Mouse (Mus musculus) bone marrow, adult 2 months (tissue): ENCODE results near the gene P2ry12. TPM values are rescaled to one million over a fixed set of nuclear protein-coding genes. Genes with fewer than 3 reads are reported as not detected.

ENCODE experiments used
- H3K27ac ChIP-seq: fragments of 200-500 bp; 2 replicates; pipeline ENCODE4 v1.5.1; 2012; ENCODE audit warnings: low read depth, mild to moderate bottlenecking, control low read depth, inconsistent platforms, low read length; ENCODE audit not compliant: control insufficient read depth, poor library complexity, insufficient read depth
- H3K4me1 ChIP-seq: fragments of 200-500 bp; 2 replicates; pipeline ENCODE4 v1.6.1; 2011; ENCODE audit warnings: low read length; ENCODE audit not compliant: control insufficient read depth, insufficient read depth
- H3K4me3 ChIP-seq: fragments of 200-500 bp; replicated peaks from 2 replicates; pipeline ENCODE3; 2011; ENCODE audit warnings: mild to moderate bottlenecking, low read depth, low read length, control low read depth; ENCODE audit not compliant: control insufficient read depth
- CTCF ChIP-seq: fragments of 200-500 bp; IDR thresholded peaks from 2 replicates; pipeline ENCODE4 v1.5.1; 2011; ENCODE audit warnings: low read length, control low read depth; ENCODE audit not compliant: control insufficient read depth, insufficient read depth
- POLR2A ChIP-seq: fragments of 200-500 bp; IDR thresholded peaks from 2 replicates; pipeline ENCODE4 v1.6.1; 2011; ENCODE audit warnings: low read depth, mild to moderate bottlenecking, control low read depth, low read length, borderline replicate concordance; ENCODE audit not compliant: control insufficient read depth
- WGBS: fragments of 180-500 bp; shearing (Covaris S2); methylation state at CpG from one replicate; pipeline ENCODE4 v1.1.7; 2018; 5-methylcytosine and 5-hydroxymethylcytosine counted together
- polyA plus RNA-seq: library from polyadenylated mRNA; stranded (reverse); fragments of >200 nt; gene quantifications from 2 replicates; pipeline ENCODE4 v1.2.4, GENCODE M21; 2011; ENCODE audit warnings: low replicate concordance; ENCODE audit not compliant: missing spikeins, insufficient read depth, insufficient read length

Gene P2ry12
- polyA plus RNA-seq, 1 experiment, result 6.3 TPM

DNA sequence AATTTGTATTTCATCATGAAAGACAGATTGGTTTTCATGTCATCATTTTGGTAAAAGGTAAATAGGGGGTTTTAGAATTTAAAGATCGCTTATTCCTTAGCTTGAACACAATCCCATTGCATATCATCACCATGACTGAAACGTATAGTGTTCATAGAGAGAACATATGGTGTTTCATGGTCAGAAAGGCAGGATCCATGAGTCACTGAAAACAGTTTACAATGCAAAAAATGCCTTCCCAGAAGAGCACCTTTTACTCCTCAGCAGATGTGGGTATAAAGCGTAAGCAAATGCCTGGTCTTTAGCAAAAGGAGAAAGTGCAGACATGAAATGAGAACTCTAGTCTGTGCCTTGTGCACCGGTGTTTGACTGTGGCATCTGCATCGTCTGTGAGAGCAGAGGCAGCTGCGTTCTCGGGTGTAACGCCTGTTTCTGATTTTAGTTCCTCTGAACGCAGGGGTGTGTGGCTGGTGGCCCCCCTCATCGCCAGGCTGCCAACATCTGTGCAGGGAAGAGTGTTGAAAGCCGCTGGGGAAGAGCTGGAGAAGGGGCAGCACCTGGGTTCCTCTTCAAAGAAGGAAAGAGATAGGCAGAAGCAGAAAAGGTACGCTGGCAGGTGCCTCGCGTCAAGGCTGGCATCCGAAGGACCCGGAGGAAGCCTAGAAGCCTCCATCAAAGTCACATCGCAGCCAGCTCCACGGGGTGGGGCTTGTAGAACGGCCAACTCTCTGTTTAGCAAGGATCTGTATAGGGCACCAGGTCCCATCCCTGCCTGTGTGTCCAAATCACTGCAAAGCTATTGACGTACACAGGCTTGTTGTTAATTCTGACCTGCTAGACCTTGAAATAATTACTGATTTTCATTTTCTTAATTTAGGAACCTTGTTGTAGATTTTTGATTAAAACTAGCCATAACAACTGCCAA is 4.7 kb downstream of the P2ry12 start:
- WGBS, result 40% methylated on average over 20 of the region's 20 CpGs
- no peak for TF ChIP-seq POLR2A
- Histone ChIP-seq H3K4me3 (peak overlapping the region; percentile 1), H3K27ac (no peak overlapping the region; the same call in 1 of the 2 replicates), H3K4me1 (peaks cover 7% of the 10 kb centered on the region)

- 93% methylated on average over 1 of the region's 1 CpGs for WGBS
- no peak for TF ChIP-seq POLR2A
- TF ChIP-seq CTCF, result no peak
- H3K4me3 ChIP-seq, result no peak overlapping the region
Observed at GRCm38 (mm10) chr3:59250454-59250853, 12.2 kb downstream of the P2ry12 start.

DNA sequence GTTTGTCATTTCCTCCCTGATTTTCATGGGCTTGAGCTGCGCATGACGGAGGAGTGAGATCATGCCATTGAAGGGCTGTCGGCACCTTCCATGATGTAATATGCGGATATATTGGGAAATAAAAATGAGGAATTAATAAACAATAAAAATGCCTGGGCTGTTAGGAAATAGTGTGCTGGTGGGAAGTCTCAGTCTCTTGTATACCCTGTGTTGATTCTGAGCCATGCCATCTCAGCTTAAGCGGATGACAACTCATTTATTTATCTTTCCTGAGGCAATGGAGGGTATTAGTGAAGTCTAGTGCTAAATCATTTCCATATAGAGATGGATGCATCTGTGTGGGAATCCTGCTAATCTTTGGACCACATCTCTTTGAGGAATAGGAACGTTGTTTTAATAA is 14.6 kb downstream of the P2ry12 start:
- Histone ChIP-seq H3K4me1 (no peaks in the 10 kb centered on the region), H3K4me3 (no peak overlapping the region), H3K27ac (no peak overlapping the region)
- WGBS, result 78% methylated on average over 6 of the region's 6 CpGs
- TF ChIP-seq CTCF (no peak), POLR2A (no peak)

More at GRCm38 (mm10) chr3:59250454-59250853, 12.2 kb downstream of the P2ry12 start:
- no peaks in the 10 kb centered on the region for H3K4me1 ChIP-seq
- H3K27ac ChIP-seq, result no peak overlapping the region

DNA sequence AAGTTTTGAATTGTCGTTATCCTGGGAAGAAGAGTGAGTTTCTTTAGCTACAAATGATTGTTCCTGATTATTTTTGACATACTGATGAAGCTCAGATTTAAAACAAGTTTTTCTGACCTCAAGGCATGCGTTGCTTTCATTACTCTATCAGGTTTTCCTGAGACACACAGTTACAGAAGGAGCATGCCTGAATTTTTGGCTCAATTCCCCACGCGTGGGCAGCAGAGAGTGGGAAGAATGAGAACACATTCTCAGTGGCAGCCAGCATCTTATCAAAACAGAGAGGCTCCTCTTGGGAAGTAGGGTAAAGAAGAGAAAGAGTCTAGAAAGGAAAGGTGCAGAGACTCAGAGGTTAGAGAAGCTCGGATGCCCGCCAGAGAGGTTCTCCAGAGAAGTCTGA is 19.3 kb downstream of the P2ry12 start:
- no peak for TF ChIP-seq CTCF
- no peak for TF ChIP-seq POLR2A
- Histone ChIP-seq H3K27ac (no peak overlapping the region), H3K4me1 (no peaks in the 10 kb centered on the region), H3K4me3 (no peak overlapping the region)
- 81% methylated on average over 6 of the region's 6 CpGs for WGBS

- Histone ChIP-seq H3K27ac (no peak overlapping the region), H3K4me1 (no peaks in the 10 kb centered on the region; the same call in 1 of the 2 replicates), H3K4me3 (no peak overlapping the region)
- WGBS, result 8% methylated on average over 5 of the region's 5 CpGs
- TF ChIP-seq POLR2A, result no peak
- TF ChIP-seq CTCF, result no peak
Observed at GRCm38 (mm10) chr3:59234878-59235277, 27.8 kb downstream of the P2ry12 start.

DNA sequence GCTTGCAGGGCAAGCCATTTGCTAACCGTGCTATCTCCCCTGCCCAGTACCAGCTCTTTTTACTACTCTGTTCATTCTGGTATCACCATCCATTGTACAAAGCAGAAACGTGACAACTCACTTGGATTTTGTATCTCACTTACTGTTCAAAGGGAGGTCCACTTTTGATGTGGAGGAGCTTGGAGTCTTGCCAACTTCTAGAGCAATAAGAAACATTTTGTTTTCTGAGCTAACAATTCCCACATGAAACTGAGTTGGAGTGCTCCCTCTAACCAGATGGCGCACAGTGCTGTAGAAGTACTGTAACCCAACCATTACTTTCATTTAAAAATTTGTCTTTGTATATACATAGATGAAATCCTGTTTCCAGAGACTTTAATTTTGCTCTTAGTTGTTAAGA is 31.8 kb downstream of the P2ry12 start:
- no peak for TF ChIP-seq CTCF
- no peak for TF ChIP-seq POLR2A
- Histone ChIP-seq H3K4me1 (peaks cover 3% of the 10 kb centered on the region; the same call in 1 of the 2 replicates), H3K4me3 (no peak overlapping the region), H3K27ac (no peak overlapping the region)
- 84% methylated on average over 3 of the region's 3 CpGs for WGBS

GRCm38 (mm10) chr3:59228730-59229551 is 33.7 kb downstream of the P2ry12 start:
- H3K4me3 ChIP-seq, result no peak overlapping the region
- peak overlapping the region; percentile 66 for H3K27ac ChIP-seq
- peaks cover 5% of the 10 kb centered on the region; the same call in 1 of the 2 replicates for H3K4me1 ChIP-seq
- TF ChIP-seq CTCF, result no peak
- TF ChIP-seq POLR2A, result no peak
- WGBS, result 7% methylated on average over 10 of the region's 10 CpGs

DNA sequence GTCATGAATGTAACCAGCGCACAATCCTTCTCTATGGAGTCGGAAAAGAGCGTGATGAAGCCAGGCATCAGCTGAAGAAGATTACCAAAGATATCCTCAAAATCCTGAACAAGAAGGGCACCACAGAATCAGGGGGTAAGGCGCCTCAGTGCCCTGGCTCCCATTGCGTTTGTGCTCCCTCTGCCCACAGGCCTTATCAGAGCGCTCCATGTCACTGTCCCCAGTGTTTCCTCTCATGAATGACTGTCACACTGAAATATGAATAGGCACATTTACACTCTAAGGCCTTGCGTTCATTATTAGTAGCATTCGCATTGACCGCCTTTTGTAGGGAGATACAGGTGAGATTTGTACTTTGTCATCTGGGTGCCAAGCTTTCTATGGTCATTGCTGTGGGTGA is 35.0 kb downstream of the P2ry12 start:
- TF ChIP-seq CTCF (no peak), POLR2A (no peak)
- Histone ChIP-seq H3K4me3 (no peak overlapping the region), H3K27ac (no peak overlapping the region), H3K4me1 (peaks cover 5% of the 10 kb centered on the region; the same call in 1 of the 2 replicates)
- WGBS, result 66% methylated on average over 9 of the region's 9 CpGs
